Mouse (Mus musculus): ENCODE measurements at regions not wholly inside any gene's neighbourhood (a gene's known extent, or its start where the extent isn't known, plus 50 kb on each side); places are given as distances from the start of the nearest gene placed in this dataset.

GRCm38 (mm10) chr9:67107938-67108337 lies 58.7 kb upstream of the Tpm1 start:
- Histone ChIP-seq H3K4me3 (ENCODE audit: low read depth, low read length) (no peak overlapping the region), H3K36me3 (ENCODE audit: control insufficient read depth, insufficient read depth, low read length) (no peaks in the 10 kb centered on the region), H3K9ac (ENCODE audit: low read depth, low read length) (no peak overlapping the region), H3K27ac (ENCODE audit: low read depth, low read length) (no peak overlapping the region), H3K27me3 (ENCODE audit: control insufficient read depth, insufficient read depth, low read length) (no peaks in the 10 kb centered on the region), H3K4me1 (ENCODE audit: control insufficient read depth, insufficient read depth, low read length) (peaks cover 15% of the 10 kb centered on the region), H3K4me2 (no peak overlapping the region), H3K9me3 (replicated peaks; ENCODE audit: control insufficient read depth, low read length) (no peaks in the 10 kb centered on the region)
- 32% methylated on average over 3 of the region's 3 CpGs for WGBS (ENCODE audit: insufficient replicate concordance)
- ATAC-seq (replicated peaks; ENCODE audit: insufficient number of reproducible peaks, low FRiP score, low TSS enrichment), result no peak

- H3K4me2 ChIP-seq, result no peak overlapping the region
- 6% methylated on average over 9 of the region's 9 CpGs for WGBS (ENCODE audit: insufficient replicate concordance)
- H3K4me3 ChIP-seq (ENCODE audit: low read depth, low read length), result no peak overlapping the region
- H3K9ac ChIP-seq (ENCODE audit: low read depth, low read length), result no peak overlapping the region
- H3K27me3 ChIP-seq (ENCODE audit: control insufficient read depth, insufficient read depth, low read length), result no peaks in the 10 kb centered on the region
- peaks cover 15% of the 10 kb centered on the region for H3K4me1 ChIP-seq (ENCODE audit: control insufficient read depth, insufficient read depth, low read length)
- H3K36me3 ChIP-seq (ENCODE audit: control insufficient read depth, insufficient read depth, low read length), result no peaks in the 10 kb centered on the region
- ATAC-seq (replicated peaks; ENCODE audit: insufficient number of reproducible peaks, low FRiP score, low TSS enrichment), result peak; percentile 52; the same call in 1 of the 2 replicates
- H3K27ac ChIP-seq (ENCODE audit: low read depth, low read length), result peak overlapping the region; percentile 71
- H3K9me3 ChIP-seq (replicated peaks; ENCODE audit: control insufficient read depth, low read length), result no peaks in the 10 kb centered on the region
Observed at GRCm38 (mm10) chr9:67105867-67106266, 56.7 kb upstream of the Tpm1 start.

- no peak overlapping the region for H3K4me3 ChIP-seq (ENCODE audit: low read depth, low read length)
- ATAC-seq (replicated peaks; ENCODE audit: insufficient number of reproducible peaks, low FRiP score, low TSS enrichment), result no peak
- no peaks in the 10 kb centered on the region for H3K36me3 ChIP-seq (ENCODE audit: control insufficient read depth, insufficient read depth, low read length)
- H3K4me1 ChIP-seq (ENCODE audit: control insufficient read depth, insufficient read depth, low read length), result peaks cover 15% of the 10 kb centered on the region
- H3K4me2 ChIP-seq, result no peak overlapping the region
- H3K27me3 ChIP-seq (ENCODE audit: control insufficient read depth, insufficient read depth, low read length), result no peaks in the 10 kb centered on the region
- 74% methylated on average over 2 of the region's 2 CpGs for WGBS (ENCODE audit: insufficient replicate concordance)
- no peaks in the 10 kb centered on the region for H3K9me3 ChIP-seq (replicated peaks; ENCODE audit: control insufficient read depth, low read length)
- H3K27ac ChIP-seq (ENCODE audit: low read depth, low read length), result peak overlapping the region; percentile 71
- no peak overlapping the region for H3K9ac ChIP-seq (ENCODE audit: low read depth, low read length)
Observed at GRCm38 (mm10) chr9:67105216-67105615, 56.0 kb upstream of the Tpm1 start.

DNA sequence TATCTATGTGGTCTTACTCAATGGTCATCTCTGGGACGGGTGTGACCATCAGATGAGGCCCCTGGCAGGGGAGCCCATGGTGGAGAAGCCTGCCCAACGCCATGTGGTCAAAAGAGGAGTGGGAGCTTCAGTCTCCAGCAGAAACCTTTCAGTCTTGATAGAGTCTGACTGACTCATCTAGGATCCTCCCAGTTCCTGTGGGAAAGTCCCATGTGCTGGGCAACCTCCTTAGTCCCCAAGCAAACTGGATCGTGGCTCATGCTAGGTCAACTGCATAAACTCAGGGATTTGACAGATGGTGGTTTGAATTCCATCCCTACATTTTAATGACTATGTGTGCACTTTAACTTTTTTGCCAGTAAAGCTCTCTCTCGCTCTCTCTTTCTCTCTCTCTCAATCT lies 55.4 kb upstream of the Tpm1 start:
- Histone ChIP-seq H3K9me3 (replicated peaks; ENCODE audit: control insufficient read depth, low read length) (no peaks in the 10 kb centered on the region), H3K36me3 (ENCODE audit: control insufficient read depth, insufficient read depth, low read length) (no peaks in the 10 kb centered on the region), H3K4me2 (no peak overlapping the region), H3K27ac (ENCODE audit: low read depth, low read length) (no peak overlapping the region), H3K9ac (ENCODE audit: low read depth, low read length) (no peak overlapping the region), H3K4me3 (ENCODE audit: low read depth, low read length) (no peak overlapping the region), H3K27me3 (ENCODE audit: control insufficient read depth, insufficient read depth, low read length) (no peaks in the 10 kb centered on the region), H3K4me1 (ENCODE audit: control insufficient read depth, insufficient read depth, low read length) (peaks cover 20% of the 10 kb centered on the region)
- WGBS (ENCODE audit: insufficient replicate concordance), result 66% methylated on average over 4 of the region's 4 CpGs
- ATAC-seq (replicated peaks; ENCODE audit: insufficient number of reproducible peaks, low FRiP score, low TSS enrichment), result no peak

DNA sequence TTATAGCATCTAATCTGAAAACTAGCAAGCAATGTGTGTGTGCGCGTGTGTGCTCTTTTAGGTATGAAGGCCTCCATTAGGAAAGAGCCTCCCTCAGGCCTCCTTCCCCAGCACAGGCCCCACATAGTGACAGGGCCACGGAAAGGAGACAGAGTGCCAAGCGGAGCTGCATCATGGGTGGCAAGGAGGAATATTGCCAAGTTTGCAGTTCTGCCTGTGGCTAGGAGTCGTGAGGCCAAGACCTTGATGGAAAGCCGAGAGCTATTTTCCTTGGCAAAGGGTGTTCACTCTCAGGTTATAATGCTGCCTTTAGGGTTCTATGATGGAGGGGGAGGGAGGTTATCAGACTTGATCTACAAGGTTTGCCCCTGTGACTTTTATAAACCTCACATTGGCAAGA lies 53.4 kb upstream of the Tpm1 start:
- ATAC-seq (replicated peaks; ENCODE audit: insufficient number of reproducible peaks, low FRiP score, low TSS enrichment), result no peak
- H3K4me2 ChIP-seq, result no peak overlapping the region
- no peak overlapping the region for H3K4me3 ChIP-seq (ENCODE audit: low read depth, low read length)
- H3K4me1 ChIP-seq (ENCODE audit: control insufficient read depth, insufficient read depth, low read length), result peaks cover 33% of the 10 kb centered on the region
- H3K9me3 ChIP-seq (replicated peaks; ENCODE audit: control insufficient read depth, low read length), result no peaks in the 10 kb centered on the region
- WGBS (ENCODE audit: insufficient replicate concordance), result 73% methylated on average over 6 of the region's 6 CpGs
- H3K9ac ChIP-seq (ENCODE audit: low read depth, low read length), result no peak overlapping the region
- H3K36me3 ChIP-seq (ENCODE audit: control insufficient read depth, insufficient read depth, low read length), result no peaks in the 10 kb centered on the region
- no peak overlapping the region for H3K27ac ChIP-seq (ENCODE audit: low read depth, low read length)
- H3K27me3 ChIP-seq (ENCODE audit: control insufficient read depth, insufficient read depth, low read length), result no peaks in the 10 kb centered on the region

DNA sequence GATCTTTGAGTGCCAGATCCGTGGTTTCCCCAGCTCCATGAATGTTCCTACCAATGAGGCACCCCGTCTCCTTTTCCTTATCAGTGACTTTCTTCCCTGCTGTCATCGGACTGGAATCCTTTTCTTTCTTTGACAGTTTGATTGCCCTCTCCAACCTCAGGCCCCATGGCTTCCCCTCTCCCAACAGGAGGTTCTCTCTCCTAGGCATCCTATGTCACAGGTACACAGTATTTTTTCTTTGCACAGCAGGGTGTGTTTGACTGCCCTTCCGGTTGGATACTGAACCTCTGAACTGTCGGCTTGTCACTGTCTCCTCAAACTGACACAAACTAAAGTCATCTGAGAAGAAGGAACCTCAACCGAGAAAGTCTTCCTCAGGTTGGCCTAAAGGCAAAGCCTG lies 50.3 kb upstream of the Tpm1 start:
- Histone ChIP-seq H3K36me3 (ENCODE audit: control insufficient read depth, insufficient read depth, low read length) (no peaks in the 10 kb centered on the region), H3K4me3 (ENCODE audit: low read depth, low read length) (no peak overlapping the region), H3K9ac (ENCODE audit: low read depth, low read length) (no peak overlapping the region), H3K4me2 (no peak overlapping the region), H3K4me1 (ENCODE audit: control insufficient read depth, insufficient read depth, low read length) (peaks cover 18% of the 10 kb centered on the region), H3K9me3 (replicated peaks; ENCODE audit: control insufficient read depth, low read length) (no peaks in the 10 kb centered on the region), H3K27ac (ENCODE audit: low read depth, low read length) (no peak overlapping the region), H3K27me3 (ENCODE audit: control insufficient read depth, insufficient read depth, low read length) (no peaks in the 10 kb centered on the region)
- ATAC-seq (replicated peaks; ENCODE audit: insufficient number of reproducible peaks, low FRiP score, low TSS enrichment), result no peak
- 10% methylated on average over 6 of the region's 6 CpGs for whole genome bisulfite sequencing (ENCODE audit: insufficient replicate concordance)

All from heart, embryonic 11.5 days (tissue).